Mouse (Mus musculus): ENCODE data around the gene Tjp3.

DNA sequence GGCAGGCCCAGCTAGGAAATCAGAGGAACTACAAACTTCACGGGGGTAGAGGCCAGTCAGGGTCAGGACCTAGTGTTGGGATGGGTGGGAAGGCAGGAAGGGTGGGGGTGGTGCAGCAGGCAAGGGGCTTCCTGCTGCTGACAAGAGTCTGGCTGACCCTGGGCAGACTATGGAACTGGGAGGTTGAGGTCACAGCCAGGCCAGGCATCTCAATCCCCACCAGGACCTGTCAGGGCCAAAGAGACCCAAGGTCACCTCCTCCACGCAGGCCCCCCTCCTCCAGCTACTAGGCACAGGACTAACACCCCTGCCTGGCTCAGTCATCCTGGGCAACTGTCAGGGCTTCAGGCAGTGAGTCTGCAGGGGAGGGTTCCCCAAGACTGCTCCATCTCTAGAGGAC lies 36.6 kb upstream of the Tjp3 start:
- no peak for TF ChIP-seq CTCF (IDR thresholded peaks at IDR 0.05; ENCODE audit: extremely low read depth, insufficient read depth, low read length)
- TF ChIP-seq POLR2A (IDR thresholded peaks at IDR 0.05; ENCODE audit: extremely low read depth, insufficient read depth, low read length), result no peak
